In the genomic region with DNA sequence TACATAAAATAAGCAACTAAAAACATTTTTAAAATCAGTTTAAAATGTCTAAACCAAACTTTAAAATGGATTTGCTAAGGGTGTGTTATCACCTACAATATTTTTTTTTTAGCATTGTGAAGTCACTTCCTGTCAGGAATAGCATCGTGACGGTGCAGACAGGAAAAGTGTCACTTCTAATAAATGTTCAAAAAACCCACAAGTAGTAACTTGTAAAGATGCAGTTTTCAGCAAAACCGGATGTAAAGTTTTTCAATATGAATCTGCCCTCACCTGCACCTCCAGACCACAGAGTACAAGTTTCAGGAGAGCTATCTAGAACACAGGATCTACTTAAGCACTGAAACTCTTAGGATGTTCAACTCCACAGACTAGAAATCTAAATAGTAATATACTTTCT, we compare ENCODE assay signal across 21 mouse cellular contexts.
DNase-seq lines count a peak whose midpoint lies in the region; ATAC-seq and TF ChIP-seq lines count a peak whose summit lies in the region.
"Had no signal": no experiment of that assay in that cellular context is flagged by ENCODE, and none has a peak within 500 bp of the region (broad histone marks: within the 10 kb centered on the region; RNA-seq: fewer than 3 reads in every experiment).

No protein-coding gene starts in this region.

- TF ChIP-seq EP300 in lung, postnatal 0 days (IDR thresholded peaks at IDR 0.05) = no peak

- H3K9me3 ChIP-seq in lung, postnatal 0 days (ENCODE audit: low read length) = no peaks in the 10 kb centered on the region
- H3K9me3 ChIP-seq: embryonic facial prominence, embryonic 12.5 days; hindbrain, embryonic 12.5 days; intestine, embryonic 15.5 days had no signal

- peak; percentile 94 for ATAC-seq in CD4-positive, CD25-positive, alpha-beta regulatory T cell, adult 4 months
- ATAC-seq in lung, postnatal 0 days = no peak
- ATAC-seq: forebrain, postnatal 0 days; hindbrain, embryonic 16.5 days; intestine, embryonic 15.5 days; Patski had no signal

- H3K4me1 ChIP-seq in lung, postnatal 0 days (ENCODE audit: insufficient read depth, low read depth, low read length) = no peaks in the 10 kb centered on the region
- H3K4me1 ChIP-seq: intestine, embryonic 15.5 days had no signal

- H3K4me2 ChIP-seq in lung, postnatal 0 days (replicated peaks; ENCODE audit: low read depth, low read length) = no peak overlapping the region
- H3K4me2 ChIP-seq: embryonic facial prominence, embryonic 12.5 days; heart, embryonic 13.5 days; hindbrain, embryonic 12.5 days; intestine, embryonic 15.5 days had no signal

- no peaks in the 10 kb centered on the region for H3K27me3 ChIP-seq in lung, postnatal 0 days (replicated peaks; ENCODE audit: insufficient read depth, low read length)
- H3K27me3 ChIP-seq: hindbrain, embryonic 12.5 days; intestine, embryonic 15.5 days; Patski had no signal

- no peak overlapping the region for H3K4me3 ChIP-seq in lung, postnatal 0 days (ENCODE audit: low read depth, low read length)
- H3K4me3 ChIP-seq: embryonic facial prominence, embryonic 12.5 days; gastrocnemius, adult 2 months; heart, embryonic 13.5 days; hindbrain, embryonic 12.5 days; intestine, embryonic 15.5 days had no signal

- no peaks in the 10 kb centered on the region for H3K36me3 ChIP-seq in lung, postnatal 0 days (ENCODE audit: insufficient read depth, low read length)
- H3K36me3 ChIP-seq: embryonic facial prominence, embryonic 12.5 days; heart, embryonic 13.5 days; hindbrain, embryonic 12.5 days; intestine, embryonic 15.5 days had no signal

- peak; percentile 13 for DNase-seq in heart, adult 11 months
- DNase-seq in heart, postnatal 14 days = no peak
- peak; percentile 78 for DNase-seq in induced T-regulatory cell, adult 2 months (ENCODE audit: low read depth)
- no peak for DNase-seq in lung, postnatal 0 days (ENCODE audit: low spot score)
- DNase-seq in adrenal gland, adult 2 months = no peak
- no peak for DNase-seq in right cerebral cortex, postnatal 4 days
- DNase-seq: adrenal gland, postnatal 10 days; cerebellum, adult 11-12 months; cerebellum, adult 9-10 months; cerebellum, postnatal 25 days; forebrain, postnatal 0 days; gastrocnemius, adult 2 months; gastrocnemius, postnatal 25 days; heart, postnatal 4 days had no signal

- no peak overlapping the region for H3K9ac ChIP-seq in lung, postnatal 0 days (replicated peaks; ENCODE audit: low read depth)
- H3K9ac ChIP-seq: embryonic facial prominence, embryonic 12.5 days; forebrain, postnatal 0 days; heart, embryonic 13.5 days; hindbrain, embryonic 12.5 days; intestine, embryonic 15.5 days had no signal

- H3K27ac ChIP-seq in lung, postnatal 0 days (ENCODE audit: low read length) = no peak overlapping the region
- H3K27ac ChIP-seq: embryonic facial prominence, embryonic 12.5 days; gastrocnemius, adult 2 months; heart, embryonic 13.5 days; hindbrain, embryonic 12.5 days; intestine, embryonic 15.5 days had no signal

- no peak for TF ChIP-seq CTCF in lung, postnatal 0 days (IDR thresholded peaks at IDR 0.05)

- intact Hi-C loops in heart, postnatal 14 days (cut with DNase I) = no loop called here

- WGBS in lung, postnatal 0 days = 48% methylated on average over 3 of the region's 3 CpGs

Comparison
In these comparisons a context has a peak if more than half of its experiments do, and no peak if none do; other contexts are left out.
1. DNase-seq: peak in heart, adult 11 months (single experiment) and induced T-regulatory cell, adult 2 months (single experiment); none in heart, postnatal 14 days (0 of 2), lung, postnatal 0 days (single experiment), adrenal gland, adult 2 months (single experiment) and right cerebral cortex, postnatal 4 days (single experiment).